ENCODE assay signal across 8 mouse cellular contexts in genomic region chrX:20770697-20771381, GRCm38 (mm10). TPM values are rescaled to one million over a fixed set of nuclear protein-coding genes. Genes with fewer than 3 reads are reported as not detected.
DNase-seq lines count a peak whose midpoint lies in the region; ATAC-seq and TF ChIP-seq lines count a peak whose summit lies in the region.

No protein-coding gene starts in this region.

- intact Hi-C loops in left cerebral cortex, postnatal 36 days (cut with DNase I) = loop anchor here (5.0 kb wide), 1 partner anchor 109 kb away; no protein-coding TSS in a partner anchor

- peak; percentile 64; the same call in 1 of the 2 replicates for TF ChIP-seq CTCF in spleen, adult 2 months (IDR thresholded peaks at IDR 0.05; ENCODE audit: extremely low read depth, insufficient read depth, insufficient read length, insufficient replicate concordance)

- H3K4me3 ChIP-seq in heart, embryonic 11.5 days (ENCODE audit: low read depth, low read length) = no peak overlapping the region
- H3K4me3 ChIP-seq in intestine, embryonic 14.5 days (ENCODE audit: low read depth, low read length) = no peak overlapping the region
- no peak overlapping the region for H3K4me3 ChIP-seq in midbrain, embryonic 13.5 days (replicated peaks)
- no peak overlapping the region for H3K4me3 ChIP-seq in spleen, adult 2 months (ENCODE audit: extremely low read depth, insufficient read depth, insufficient read length)

- WGBS in heart, embryonic 11.5 days (ENCODE audit: insufficient replicate concordance) = 5% methylated on average over 1 of the region's 1 CpGs
- 8% methylated on average over 1 of the region's 1 CpGs for WGBS in intestine, embryonic 14.5 days
- 4% methylated on average over 1 of the region's 1 CpGs for WGBS in midbrain, embryonic 13.5 days
- 13% methylated on average over 1 of the region's 1 CpGs for WGBS in spleen, adult 2 months

- ATAC-seq in heart, embryonic 11.5 days (replicated peaks; ENCODE audit: insufficient number of reproducible peaks, low FRiP score, low TSS enrichment) = no peak
- no peak for ATAC-seq in intestine, embryonic 14.5 days (replicated peaks; ENCODE audit: low FRiP score, low TSS enrichment, low read depth)
- ATAC-seq in midbrain, embryonic 13.5 days = 0 out of 2 replicates have a peak, but pooled peaks have one; percentile 65

- TF ChIP-seq POLR2A in spleen, adult 2 months (IDR thresholded peaks at IDR 0.05; ENCODE audit: low read depth, low read length) = no peak

- H3K9me3 ChIP-seq in heart, embryonic 11.5 days (replicated peaks; ENCODE audit: control insufficient read depth, low read length) = no peaks in the 10 kb centered on the region
- H3K9me3 ChIP-seq in intestine, embryonic 14.5 days (ENCODE audit: control insufficient read depth, low read length) = no peaks in the 10 kb centered on the region
- no peaks in the 10 kb centered on the region for H3K9me3 ChIP-seq in midbrain, embryonic 13.5 days

- no peak overlapping the region for H3K27ac ChIP-seq in heart, embryonic 11.5 days (ENCODE audit: low read depth, low read length)
- no peak overlapping the region for H3K27ac ChIP-seq in intestine, embryonic 14.5 days (ENCODE audit: low read depth)
- H3K27ac ChIP-seq in midbrain, embryonic 13.5 days = no peak overlapping the region
- no peak overlapping the region for H3K27ac ChIP-seq in spleen, adult 2 months (ENCODE audit: insufficient read depth, low read length)

- H3K4me2 ChIP-seq in heart, embryonic 11.5 days = no peak overlapping the region
- H3K4me2 ChIP-seq in intestine, embryonic 14.5 days (ENCODE audit: low read length) = no peak overlapping the region
- no peak overlapping the region for H3K4me2 ChIP-seq in midbrain, embryonic 13.5 days (replicated peaks)

- no peaks in the 10 kb centered on the region for H3K4me1 ChIP-seq in heart, embryonic 11.5 days (ENCODE audit: control insufficient read depth, insufficient read depth, low read length)
- H3K4me1 ChIP-seq in intestine, embryonic 14.5 days (replicated peaks; ENCODE audit: control insufficient read depth, insufficient read depth, low read length) = no peaks in the 10 kb centered on the region
- H3K4me1 ChIP-seq in midbrain, embryonic 13.5 days (replicated peaks) = no peaks in the 10 kb centered on the region
- H3K4me1 ChIP-seq in spleen, adult 2 months (ENCODE audit: control insufficient read depth, insufficient read depth, insufficient read length) = no peaks in the 10 kb centered on the region

- H3K9ac ChIP-seq in heart, embryonic 11.5 days (ENCODE audit: low read depth, low read length) = no peak overlapping the region
- H3K9ac ChIP-seq in intestine, embryonic 14.5 days (ENCODE audit: low read length) = no peak overlapping the region
- H3K9ac ChIP-seq in midbrain, embryonic 13.5 days (replicated peaks) = no peak overlapping the region

- peak; percentile 73 to 95 for DNase-seq in heart, adult 18-20 months
- DNase-seq in cerebellum, adult 18-20 months = peak; percentile 86 to 92
- DNase-seq in frontal cortex, adult 2 months (ENCODE audit: extremely low spot score in 1 of 2, low spot score in 1 of 2) = peak; percentile 41 to 94
- peak; percentile 89 for DNase-seq in intestine, embryonic 14.5 days (ENCODE audit: low spot score)
- DNase-seq in left cerebral cortex, postnatal 36 days (ENCODE audit: low spot score in 2 of 2) = peak; percentile 62 to 74
- peak; percentile 62 to 78 for DNase-seq in spleen, adult 2 months (ENCODE audit: low read depth in 1 of 2, low spot score in 2 of 2)

- no peaks in the 10 kb centered on the region for H3K27me3 ChIP-seq in heart, embryonic 11.5 days (ENCODE audit: control insufficient read depth, insufficient read depth, low read length)
- no peaks in the 10 kb centered on the region for H3K27me3 ChIP-seq in intestine, embryonic 14.5 days (replicated peaks; ENCODE audit: control insufficient read depth, insufficient read depth, low read length)
- no peaks in the 10 kb centered on the region for H3K27me3 ChIP-seq in midbrain, embryonic 13.5 days
- no peaks in the 10 kb centered on the region for H3K27me3 ChIP-seq in spleen, adult 2 months (ENCODE audit: control insufficient read depth, insufficient read depth, low read length)

- H3K36me3 ChIP-seq in heart, embryonic 11.5 days (ENCODE audit: control insufficient read depth, insufficient read depth, low read length) = no peaks in the 10 kb centered on the region
- no peaks in the 10 kb centered on the region for H3K36me3 ChIP-seq in intestine, embryonic 14.5 days (ENCODE audit: control insufficient read depth, insufficient read depth, low read length)
- no peaks in the 10 kb centered on the region for H3K36me3 ChIP-seq in midbrain, embryonic 13.5 days
- H3K36me3 ChIP-seq in spleen, adult 2 months (ENCODE audit: control insufficient read depth, insufficient read depth, low read length) = no peaks in the 10 kb centered on the region

RNA-seq across cellular contexts. Expression of gene Araf, which starts 26.8 kb away (rescaled TPM):
- 10 to 100 TPM; 81.2 to 83.4 TPM for total RNA-seq in heart, adult 18-20 months (2021)
- 94.5 and 103 TPM in 2 replicates for polyA plus RNA-seq in heart, embryonic 11.5 days (2014; fragmentation: Nextera tagmentation; extraction: Ambion mirVana)
- polyA plus RNA-seq in frontal cortex, adult 2 months (2012; rRNA removed) = 232 and 257 TPM in 2 replicates
- 95.7 and 110 TPM in 2 replicates for polyA plus RNA-seq in intestine, embryonic 14.5 days (2014; fragmentation: Nextera tagmentation; extraction: Ambion mirVana)
- total RNA-seq in left cerebral cortex, postnatal 36 days (2021) = 100 to 1,000 TPM; 172 to 185 TPM
- 245 and 255 TPM in 2 replicates for polyA plus RNA-seq in midbrain, embryonic 13.5 days (2015; fragmentation: Nextera tagmentation; extraction: Ambion mirVana)
- polyA plus RNA-seq in spleen, adult 2 months (2012; rRNA removed) = 143 and 164 TPM in 2 replicates
